Mouse (Mus musculus): Measurements from ENCODE around the gene Zmynd8.
A peak's percentile ranks its signal among the peaks of the same experiment; 100 is the strongest.

The Zmynd8 gene

GRCm38 (mm10) chr2:165878907-165879361, 19.9 kb downstream of the Zmynd8 start:
- no peak for DNase-seq

GRCm38 (mm10) chr2:165878021-165878585, 20.7 kb downstream of the Zmynd8 start:
- DNase-seq: no peak

- DNase-seq: no peak
Observed at GRCm38 (mm10) chr2:165877180-165877579, 21.6 kb downstream of the Zmynd8 start.

GRCm38 (mm10) chr2:165876201-165876918, 22.5 kb downstream of the Zmynd8 start:
- DNase-seq: peak; percentile 62

GRCm38 (mm10) chr2:165875406-165875955, 23.3 kb downstream of the Zmynd8 start:
- DNase-seq: no peak

GRCm38 (mm10) chr2:165874461-165875339, 24.1 kb downstream of the Zmynd8 start:
- peak; percentile 92 for DNase-seq

- no peak for DNase-seq
Observed at GRCm38 (mm10) chr2:165873777-165874176, 25.0 kb downstream of the Zmynd8 start.

- DNase-seq: no peak
Observed at GRCm38 (mm10) chr2:165873196-165873595, 25.6 kb downstream of the Zmynd8 start.

GRCm38 (mm10) chr2:165869257-165869656, 29.6 kb downstream of the Zmynd8 start:
- DNase-seq: no peak

GRCm38 (mm10) chr2:165868522-165869175, 30.2 kb downstream of the Zmynd8 start:
- no peak for DNase-seq

- no peak for DNase-seq
Observed at GRCm38 (mm10) chr2:165867549-165867948, 31.3 kb downstream of the Zmynd8 start.

GRCm38 (mm10) chr2:165866951-165867387, 31.8 kb downstream of the Zmynd8 start:
- no peak for DNase-seq

GRCm38 (mm10) chr2:165866412-165866811, 32.4 kb downstream of the Zmynd8 start:
- DNase-seq: no peak

GRCm38 (mm10) chr2:165864769-165865168, 34.0 kb downstream of the Zmynd8 start:
- DNase-seq: no peak

- DNase-seq: no peak
Observed at GRCm38 (mm10) chr2:165861683-165862594, 36.9 kb downstream of the Zmynd8 start.

GRCm38 (mm10) chr2:165860962-165861682, 37.7 kb downstream of the Zmynd8 start:
- no peak for DNase-seq

GRCm38 (mm10) chr2:165860447-165860846, 38.4 kb downstream of the Zmynd8 start:
- DNase-seq: no peak

- no peak for DNase-seq
Observed at GRCm38 (mm10) chr2:165858453-165859384, 40.1 kb downstream of the Zmynd8 start.

GRCm38 (mm10) chr2:165857841-165858426, 40.9 kb downstream of the Zmynd8 start:
- DNase-seq: no peak
